Mouse (Mus musculus): Measurements from ENCODE around the gene Stxbp3.
"Not testable (repeated sequence)": the region's sequence is repeated elsewhere in the genome, so short reads cannot be mapped to it uniquely, and the experiment has no call there.

Gene Stxbp3

GRCm38 (mm10) chr3:108840000-108840715 lies at the start of gene Stxbp3:
Gene Stxbp3, minus strand, starts transcription at chr3:108840526.
- peak; percentile 98 for DNase-seq

DNA sequence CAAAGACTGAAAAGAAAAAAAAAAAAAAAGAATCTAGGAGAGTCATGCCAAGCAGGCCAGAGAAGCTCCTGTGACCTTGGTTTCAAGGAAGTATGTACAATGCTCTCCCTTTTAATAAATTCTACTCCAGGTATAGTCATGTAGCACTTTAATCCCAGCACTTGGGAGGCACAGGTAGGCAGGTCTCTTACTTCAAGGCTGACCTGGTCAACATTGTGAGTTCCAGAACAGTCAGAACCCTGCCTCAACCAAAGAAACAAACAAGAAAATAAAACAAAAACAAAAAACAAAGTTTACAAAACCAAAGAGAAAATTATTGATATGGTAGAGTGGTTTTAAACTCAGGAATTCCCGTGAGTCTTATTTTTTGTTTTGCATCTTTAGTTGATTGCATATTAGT lies 49.6 kb upstream of the Stxbp3 start, which contains the start of gene Fndc7:
Gene Fndc7, minus strand, starts transcription at position 101 of the 400 bp plus-strand sequence.
- DNase-seq = no peak

GRCm38 (mm10) chr3:108887618-108887975 lies 47.3 kb upstream of the Stxbp3 start:
- no peak for DNase-seq

DNA sequence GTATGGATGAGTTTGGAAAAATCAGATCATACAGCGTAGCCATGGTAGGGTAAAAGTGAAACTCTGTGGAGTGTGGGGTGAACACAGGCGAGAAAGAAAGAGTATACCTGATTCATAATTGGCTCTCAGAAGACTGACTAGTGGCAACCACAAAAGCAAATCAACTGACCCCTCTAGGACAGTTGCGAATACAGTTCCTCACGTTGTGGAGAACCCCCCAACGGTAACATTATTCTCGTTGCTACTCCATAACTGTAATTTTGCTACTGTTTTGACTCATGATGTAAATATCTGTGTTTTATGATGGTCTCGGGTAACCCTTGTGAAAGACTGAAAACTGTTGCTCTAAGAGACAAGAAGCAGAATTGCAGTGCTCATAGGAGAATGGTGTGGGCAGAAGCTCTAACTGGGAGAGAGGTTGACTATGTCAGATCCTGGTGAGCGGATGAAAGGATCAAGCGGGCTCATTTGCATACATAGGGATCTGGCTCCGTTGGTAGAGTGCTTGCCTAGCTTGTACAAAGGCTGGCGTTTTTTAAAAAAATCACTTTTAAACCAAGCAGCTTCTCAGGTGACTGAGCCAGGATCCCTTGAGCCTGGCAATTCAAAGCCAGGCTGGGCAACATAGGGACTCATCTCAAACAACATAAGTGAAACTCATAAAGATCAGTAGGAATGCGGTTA lies 46.8 kb upstream of the Stxbp3 start:
- DNase-seq = no peak

- peak; percentile 46 for DNase-seq
Measured at GRCm38 (mm10) chr3:108885686-108886530, 45.6 kb upstream of the Stxbp3 start.

- no peak for DNase-seq
Measured at GRCm38 (mm10) chr3:108884706-108885289, 44.5 kb upstream of the Stxbp3 start.

GRCm38 (mm10) chr3:108883067-108883466 lies 42.7 kb upstream of the Stxbp3 start:
- DNase-seq = no peak

DNA sequence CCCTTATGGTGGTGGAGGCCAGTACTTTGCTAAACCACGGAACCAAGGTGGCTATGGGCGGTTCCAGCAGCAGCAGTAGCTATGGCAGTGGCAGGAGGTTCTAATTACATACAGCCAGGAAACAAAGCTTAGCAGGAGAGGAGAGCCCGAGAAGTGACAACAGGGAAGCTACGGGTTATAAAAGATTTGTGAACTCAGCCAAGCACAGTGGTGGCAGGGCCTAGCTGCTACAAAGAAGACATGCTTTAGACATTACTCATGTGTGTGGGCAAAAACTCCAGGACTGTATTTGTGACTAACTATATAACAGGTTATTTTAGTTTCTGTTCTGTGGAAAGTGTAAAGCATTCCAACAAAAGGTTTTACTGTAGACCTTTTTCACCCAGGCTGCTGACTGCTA lies 41.5 kb upstream of the Stxbp3 start:
- DNase-seq = not testable (repeated sequence)

DNA sequence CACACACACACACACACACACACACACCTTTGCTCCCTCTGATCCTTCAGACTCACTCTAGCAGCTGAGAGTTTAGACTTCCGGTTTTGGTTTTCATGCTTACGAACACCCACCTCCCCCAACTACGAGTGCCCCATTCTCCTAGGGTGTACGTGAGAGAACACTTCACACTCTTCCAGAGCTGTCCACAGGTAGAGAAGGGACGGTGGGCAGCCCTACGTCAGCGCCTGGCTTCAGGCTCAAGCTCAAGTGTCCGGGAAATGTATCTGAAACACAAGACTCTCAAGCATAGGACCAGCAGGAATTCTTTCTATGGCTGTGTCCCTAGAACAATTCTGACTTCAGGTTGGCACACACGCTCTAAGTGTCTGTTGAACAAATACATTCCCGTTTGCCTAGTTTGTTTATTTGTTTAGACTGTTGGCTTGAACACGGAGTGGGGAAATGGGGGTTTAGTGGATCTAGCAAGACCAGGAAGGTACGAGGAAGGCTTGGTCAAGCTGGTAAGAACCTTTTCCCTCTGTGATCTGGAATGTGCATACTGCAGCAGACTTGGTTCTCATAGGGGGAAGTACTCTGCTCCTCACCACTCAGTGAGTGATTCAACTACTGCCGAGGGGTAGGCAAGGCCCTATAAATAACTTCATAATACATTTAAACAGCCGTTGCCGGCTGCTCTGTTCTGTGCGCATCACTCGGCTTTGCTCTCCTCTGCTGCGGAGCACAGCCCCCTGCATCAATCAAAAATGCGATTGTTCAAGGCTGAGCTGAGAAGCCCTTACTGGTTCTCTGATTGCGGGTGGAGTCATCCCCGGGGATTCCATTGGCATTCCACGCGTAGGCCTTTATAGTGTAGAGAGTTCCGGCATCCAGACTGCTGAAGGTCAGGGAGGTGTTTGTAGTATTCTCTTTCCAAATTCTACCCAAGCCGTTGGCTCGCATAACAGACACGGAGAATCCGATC lies 40.5 kb upstream of the Stxbp3 start:
- peak; percentile 47 for DNase-seq

DNA sequence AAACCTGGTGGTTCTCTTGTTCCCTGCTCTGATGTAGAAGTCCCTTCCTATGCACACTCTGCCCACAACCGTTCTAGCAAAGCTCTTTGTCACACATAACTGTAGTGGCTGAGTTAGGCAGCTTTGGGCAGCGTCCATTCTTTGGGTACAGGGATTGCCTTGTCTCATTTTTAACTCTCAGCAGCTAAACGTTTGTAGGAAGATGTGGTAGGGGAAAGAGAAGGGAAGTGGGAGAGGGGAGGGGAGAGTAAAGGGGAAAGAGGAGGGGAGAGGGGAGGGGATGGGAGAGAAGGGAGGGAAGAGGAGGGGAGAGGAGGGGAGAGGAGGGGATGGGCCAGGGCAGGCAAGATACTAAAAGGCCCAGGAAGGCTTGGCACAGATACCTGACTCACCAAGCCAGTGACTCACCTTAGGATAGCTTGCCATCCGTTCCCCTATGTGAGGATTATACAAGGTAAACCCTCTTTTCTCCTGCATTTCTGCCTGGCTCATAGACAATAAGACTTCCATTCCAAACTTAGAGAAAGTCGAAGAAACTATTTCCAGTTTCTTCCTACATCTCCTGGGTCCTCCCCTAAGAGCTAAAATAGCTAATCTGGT lies 39.6 kb upstream of the Stxbp3 start:
- no peak for DNase-seq

- DNase-seq = no peak
Measured at GRCm38 (mm10) chr3:108879129-108879528, 38.8 kb upstream of the Stxbp3 start.

GRCm38 (mm10) chr3:108870631-108871030 lies 30.3 kb upstream of the Stxbp3 start:
- DNase-seq = no peak

- DNase-seq = no peak
Measured at GRCm38 (mm10) chr3:108867449-108867848, 27.1 kb upstream of the Stxbp3 start.

DNA sequence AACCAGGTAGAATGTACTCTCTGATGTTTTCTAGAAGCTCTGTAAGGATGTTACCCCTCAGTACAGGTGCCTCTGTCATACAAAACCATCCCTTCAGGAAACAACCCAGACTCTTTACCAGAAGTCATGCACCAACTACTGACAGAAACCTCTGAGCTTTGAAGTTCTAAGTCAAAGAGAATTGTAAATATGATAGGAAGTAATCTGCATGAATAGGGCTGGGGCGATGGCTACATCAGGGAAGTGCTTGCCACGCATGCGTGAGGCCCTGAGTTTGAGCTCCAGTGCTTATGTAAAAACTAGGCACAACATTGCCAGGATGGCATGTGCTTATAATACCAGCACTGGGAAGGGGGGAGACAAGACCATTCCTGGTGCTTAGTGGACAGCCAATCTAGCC lies 25.4 kb upstream of the Stxbp3 start:
- DNase-seq = no peak

DNA sequence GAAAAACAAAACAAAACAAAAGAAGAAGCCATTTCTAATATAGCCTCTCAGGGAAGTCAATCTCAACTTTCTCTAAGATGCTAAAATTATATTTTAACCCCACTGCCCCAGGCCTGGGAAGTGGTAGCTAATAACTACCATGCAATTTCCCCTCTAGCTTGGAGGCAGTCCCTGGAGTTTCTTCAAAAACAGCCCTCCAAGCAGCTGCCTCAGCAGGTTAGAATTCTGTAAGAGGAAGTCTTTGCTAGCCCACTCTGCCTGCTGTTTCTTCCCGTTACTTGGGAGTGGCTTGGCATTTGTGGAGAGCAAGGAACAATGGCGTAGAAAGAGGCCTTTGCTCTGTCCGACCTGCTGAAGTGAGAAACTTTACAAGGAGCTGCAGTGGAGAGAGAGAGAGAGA lies 24.8 kb upstream of the Stxbp3 start:
- DNase-seq = no peak

GRCm38 (mm10) chr3:108863091-108863490 lies 22.8 kb upstream of the Stxbp3 start:
- no peak for DNase-seq

GRCm38 (mm10) chr3:108862282-108862681 lies 22.0 kb upstream of the Stxbp3 start:
- DNase-seq = not testable (repeated sequence)

DNA sequence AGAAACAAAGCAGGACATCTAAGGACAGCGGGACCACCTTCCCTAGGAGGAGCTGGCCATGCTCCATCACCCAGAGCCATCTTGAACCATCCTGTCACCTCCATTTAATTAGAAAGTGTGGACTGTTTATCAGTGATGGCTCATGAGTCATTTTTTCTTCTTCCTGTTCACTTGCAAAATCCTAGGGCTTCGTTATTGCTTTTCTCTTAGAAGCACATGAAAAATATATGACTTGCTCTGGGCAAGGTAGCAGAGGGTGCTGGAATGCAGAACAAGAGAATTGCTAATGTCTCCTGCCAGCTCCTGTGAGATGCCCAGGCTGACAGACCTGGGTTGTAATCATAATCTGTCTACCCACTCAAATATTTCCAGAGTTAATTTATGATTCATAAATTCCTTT lies 20.5 kb upstream of the Stxbp3 start:
- DNase-seq = no peak

GRCm38 (mm10) chr3:108858231-108858770 lies 18.0 kb upstream of the Stxbp3 start:
- peak; percentile 75 for DNase-seq

GRCm38 (mm10) chr3:108857714-108858113 lies 17.4 kb upstream of the Stxbp3 start:
- DNase-seq = no peak

DNA sequence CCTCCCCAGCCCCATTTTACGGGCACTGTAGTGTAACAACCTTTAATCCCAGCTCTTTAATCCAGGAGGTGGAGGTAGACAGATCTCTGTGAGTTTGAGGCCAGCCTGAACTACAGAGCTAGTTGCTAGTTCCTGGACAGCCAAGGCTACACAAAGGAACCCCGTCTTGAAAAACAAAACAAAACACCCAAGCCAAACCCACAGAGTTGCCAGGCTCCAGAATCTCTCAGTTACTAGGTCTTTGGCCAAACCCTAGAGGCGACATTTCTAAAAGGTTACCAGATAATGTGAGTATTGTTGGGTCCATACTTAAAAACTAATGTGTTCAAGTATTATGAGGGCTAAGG lies 16.8 kb upstream of the Stxbp3 start:
- DNase-seq = no peak
